ENCODE assay signal across 13 mouse cellular contexts in genomic region chr9:80026581-80027021, GRCm38 (mm10). TPM values are rescaled to one million over a fixed set of nuclear protein-coding genes. Genes with fewer than 3 reads are reported as not detected.
DNase-seq lines count a peak whose midpoint lies in the region; ATAC-seq and TF ChIP-seq lines count a peak whose summit lies in the region.
"Had no signal": no experiment of that assay in that cellular context is flagged by ENCODE, and none has a peak within 500 bp of the region (broad histone marks: within the 10 kb centered on the region; RNA-seq: fewer than 3 reads in every experiment).

No protein-coding gene starts in this region.

- no peaks in the 10 kb centered on the region for H3K27me3 ChIP-seq in heart, embryonic 15.5 days
- H3K27me3 ChIP-seq in liver, adult 2 months (ENCODE audit: control insufficient read depth, insufficient read depth, low read length) = no peaks in the 10 kb centered on the region
- no peaks in the 10 kb centered on the region for H3K27me3 ChIP-seq in liver, embryonic 11.5 days (replicated peaks; ENCODE audit: control insufficient read depth, insufficient read depth, low read length)
- H3K27me3 ChIP-seq in kidney, postnatal 0 days (ENCODE audit: insufficient read depth, low read length) = no peaks in the 10 kb centered on the region
- H3K27me3 ChIP-seq: forebrain, embryonic 15.5 days; midbrain, embryonic 15.5 days; Patski had no signal

- DNase-seq in heart, adult 8-10 months (ENCODE audit: low spot score) = no peak
- DNase-seq in liver, adult 2 months (ENCODE audit: extremely low read depth, low read depth, low spot score) = peak; percentile 78
- no peak for DNase-seq in liver, embryonic 11.5 days (ENCODE audit: low spot score)
- DNase-seq in R1 (ENCODE audit: low read depth, low spot score) = peak; percentile 65
- DNase-seq in kidney, postnatal 0 days (ENCODE audit: low spot score) = peak; percentile 80
- no peak for DNase-seq in spleen, postnatal 10 days (ENCODE audit: low spot score in 2 of 2)

- H3K36me3 ChIP-seq in heart, embryonic 15.5 days = no peaks in the 10 kb centered on the region
- no peaks in the 10 kb centered on the region for H3K36me3 ChIP-seq in liver, adult 2 months (ENCODE audit: control insufficient read depth, insufficient read depth, low read length)
- no peaks in the 10 kb centered on the region for H3K36me3 ChIP-seq in liver, embryonic 11.5 days (ENCODE audit: control insufficient read depth, insufficient read depth, low read length)
- no peaks in the 10 kb centered on the region for H3K36me3 ChIP-seq in kidney, postnatal 0 days (ENCODE audit: insufficient read depth, low read length)
- H3K36me3 ChIP-seq: forebrain, embryonic 15.5 days; midbrain, embryonic 15.5 days had no signal

- peak; percentile 50; the same call in 1 of the 2 replicates for ATAC-seq in heart, embryonic 15.5 days (replicated peaks; ENCODE audit: insufficient number of reproducible peaks, insufficient read depth, low FRiP score, low read depth)
- no peak for ATAC-seq in liver, embryonic 11.5 days (replicated peaks; ENCODE audit: low FRiP score)
- peak; percentile 52 for ATAC-seq in kidney, postnatal 0 days (replicated peaks; ENCODE audit: low FRiP score, low read depth)
- ATAC-seq: midbrain, embryonic 15.5 days had no signal

- H3K4me3 ChIP-seq in heart, embryonic 15.5 days = no peak overlapping the region
- H3K4me3 ChIP-seq in liver, adult 2 months (ENCODE audit: insufficient read depth, low read depth, low read length) = no peak overlapping the region
- H3K4me3 ChIP-seq in liver, embryonic 11.5 days (ENCODE audit: low read depth, low read length) = no peak overlapping the region
- H3K4me3 ChIP-seq in kidney, postnatal 0 days (replicated peaks; ENCODE audit: low read depth, low read length) = no peak overlapping the region
- H3K4me3 ChIP-seq: erythroblast, embryonic 14.5 days; forebrain, embryonic 15.5 days; layer of hippocampus, adult 2 months; midbrain, embryonic 15.5 days had no signal

- H3K9me3 ChIP-seq in heart, embryonic 15.5 days (replicated peaks) = no peaks in the 10 kb centered on the region
- H3K9me3 ChIP-seq in liver, embryonic 11.5 days (ENCODE audit: control insufficient read depth, low read length) = no peaks in the 10 kb centered on the region
- H3K9me3 ChIP-seq in kidney, postnatal 0 days (replicated peaks; ENCODE audit: low read length) = no peaks in the 10 kb centered on the region
- H3K9me3 ChIP-seq: forebrain, embryonic 15.5 days; midbrain, embryonic 15.5 days had no signal

- 0 out of 2 replicates have a peak overlapping the region, but pooled peaks have one; percentile 3 for H3K4me2 ChIP-seq in heart, embryonic 15.5 days
- H3K4me2 ChIP-seq in liver, embryonic 11.5 days = no peak overlapping the region
- no peak overlapping the region for H3K4me2 ChIP-seq in kidney, postnatal 0 days (ENCODE audit: low read length)
- H3K4me2 ChIP-seq: forebrain, embryonic 15.5 days; midbrain, embryonic 15.5 days had no signal

- H3K79me2 ChIP-seq in liver, adult 2 months (ENCODE audit: control insufficient read depth, insufficient read depth, low read length) = no peaks in the 10 kb centered on the region

- peak overlapping the region; percentile 10 for H3K27ac ChIP-seq in heart, embryonic 15.5 days
- no peak overlapping the region for H3K27ac ChIP-seq in liver, adult 2 months (replicated peaks; ENCODE audit: insufficient read depth, low read depth, low read length)
- H3K27ac ChIP-seq in liver, embryonic 11.5 days (ENCODE audit: low read depth, low read length) = no peak overlapping the region
- H3K27ac ChIP-seq in kidney, postnatal 0 days = peak overlapping the region; percentile 63
- H3K27ac ChIP-seq: forebrain, embryonic 15.5 days; layer of hippocampus, adult 2 months; liver, embryonic 14.5 days; midbrain, embryonic 15.5 days had no signal

- TF ChIP-seq CTCF in liver, adult 2 months (IDR thresholded peaks at IDR 0.05; ENCODE audit: low read depth, low read length) = no peak
- no peak for TF ChIP-seq CTCF in kidney, postnatal 0 days (IDR thresholded peaks at IDR 0.05; ENCODE audit: low read depth)

- 44% methylated on average over 6 of the region's 6 CpGs for WGBS in heart, embryonic 15.5 days
- 25% methylated on average over 6 of the region's 6 CpGs for WGBS in liver, adult 2 months
- 70% methylated on average over 6 of the region's 6 CpGs for WGBS in liver, embryonic 11.5 days
- WGBS in kidney, postnatal 0 days = 29% methylated on average over 6 of the region's 6 CpGs

- peaks cover 12% of the 10 kb centered on the region for H3K4me1 ChIP-seq in heart, embryonic 15.5 days (replicated peaks)
- peaks cover 5% of the 10 kb centered on the region; the same call in 1 of the 2 replicates for H3K4me1 ChIP-seq in liver, adult 2 months (ENCODE audit: control insufficient read depth, insufficient read depth, low read length)
- H3K4me1 ChIP-seq in liver, embryonic 11.5 days (replicated peaks; ENCODE audit: control insufficient read depth, insufficient read depth, low read length) = no peaks in the 10 kb centered on the region; the same call in 1 of the 2 replicates
- no peaks in the 10 kb centered on the region for H3K4me1 ChIP-seq in kidney, postnatal 0 days (replicated peaks; ENCODE audit: insufficient read depth, low read length)
- H3K4me1 ChIP-seq: forebrain, embryonic 15.5 days; midbrain, embryonic 15.5 days had no signal

- TF ChIP-seq POLR2A in liver, adult 2 months (IDR thresholded peaks at IDR 0.05; ENCODE audit: extremely low read depth, insufficient read depth, low read length) = no peak

- H3K9ac ChIP-seq in heart, embryonic 15.5 days = no peak overlapping the region
- H3K9ac ChIP-seq in liver, adult 2 months (ENCODE audit: low read depth, low read length) = no peak overlapping the region
- H3K9ac ChIP-seq in liver, embryonic 11.5 days (ENCODE audit: low read depth, low read length) = no peak overlapping the region
- H3K9ac ChIP-seq in kidney, postnatal 0 days (ENCODE audit: low read depth, low read length) = no peak overlapping the region
- H3K9ac ChIP-seq: forebrain, embryonic 15.5 days; liver, embryonic 14.5 days; midbrain, embryonic 15.5 days had no signal

RNA-seq across cellular contexts. Expression of gene Filip1, which starts 13.9 kb away (rescaled TPM):
- polyA plus RNA-seq in heart, embryonic 15.5 days (2015; fragmentation: Nextera tagmentation; extraction: Ambion mirVana) = 28.2 and 36.6 TPM in 2 replicates
- total RNA-seq in heart, adult 8-10 months (2022) = 100 to 1,000 TPM; 107 to 134 (median 116) TPM
- 0.47 and 1.2 TPM in 2 replicates for total RNA-seq in liver, adult 2 months (2014; rRNA removed)
- 0.10 and 0.15 TPM in 2 replicates for polyA plus RNA-seq in liver, adult 2 months (2012; rRNA removed)
- 1.3 and 1.8 TPM in 2 replicates for polyA plus RNA-seq in liver, embryonic 11.5 days (2014; fragmentation: Nextera tagmentation; extraction: Ambion mirVana)
- polyA plus RNA-seq in kidney, postnatal 0 days (2015; fragmentation: Nextera tagmentation; extraction: Ambion mirVana) = 5.3 and 5.9 TPM in 2 replicates
- polyA plus RNA-seq: erythroblast, embryonic 14.5 days; Patski had no signal

RNA-seq across cellular contexts. Expression of gene Senp6, which starts 40.1 kb away (rescaled TPM):
- polyA plus RNA-seq in heart, embryonic 15.5 days (2015; fragmentation: Nextera tagmentation; extraction: Ambion mirVana) = 33.5 and 35.0 TPM in 2 replicates
- total RNA-seq in heart, adult 8-10 months (2022) = 10 to 100 TPM; 59.8 to 73.0 (median 66.9) TPM
- total RNA-seq in liver, adult 2 months (2014; rRNA removed) = 44.0 and 44.8 TPM in 2 replicates
- polyA plus RNA-seq in liver, adult 2 months (2012; rRNA removed) = 6.7 and 7.8 TPM in 2 replicates
- 36.9 and 41.6 TPM in 2 replicates for polyA plus RNA-seq in liver, embryonic 11.5 days (2014; fragmentation: Nextera tagmentation; extraction: Ambion mirVana)
- 52.6 and 59.4 TPM in 2 replicates for polyA plus RNA-seq in kidney, postnatal 0 days (2015; fragmentation: Nextera tagmentation; extraction: Ambion mirVana)

Comparison
In these comparisons a context has a peak if more than half of its experiments do, and no peak if none do; other contexts are left out.
1. DNase-seq: peak in liver, adult 2 months (single experiment), R1 (single experiment) and kidney, postnatal 0 days (single experiment); none in heart, adult 8-10 months (single experiment), liver, embryonic 11.5 days (single experiment) and spleen, postnatal 10 days (0 of 2).
2. H3K27ac ChIP-seq: peak in heart, embryonic 15.5 days (single experiment) and kidney, postnatal 0 days (single experiment); none in liver, adult 2 months (single experiment) and liver, embryonic 11.5 days (single experiment).